Mouse (Mus musculus) cerebellum, postnatal 14 days (tissue): ENCODE measurements at regions not wholly inside any gene's neighbourhood (a gene's known extent, or its start where the extent isn't known, plus 50 kb on each side); places are given as distances from the start of the nearest gene placed in this dataset.

Source experiments
- DNase-seq, 2 experiments: peaks; one replicate each; pipeline ENCODE4 v3.0.0; 2021; ENCODE audit warnings: mixed read lengths in 2 of 2

DNA sequence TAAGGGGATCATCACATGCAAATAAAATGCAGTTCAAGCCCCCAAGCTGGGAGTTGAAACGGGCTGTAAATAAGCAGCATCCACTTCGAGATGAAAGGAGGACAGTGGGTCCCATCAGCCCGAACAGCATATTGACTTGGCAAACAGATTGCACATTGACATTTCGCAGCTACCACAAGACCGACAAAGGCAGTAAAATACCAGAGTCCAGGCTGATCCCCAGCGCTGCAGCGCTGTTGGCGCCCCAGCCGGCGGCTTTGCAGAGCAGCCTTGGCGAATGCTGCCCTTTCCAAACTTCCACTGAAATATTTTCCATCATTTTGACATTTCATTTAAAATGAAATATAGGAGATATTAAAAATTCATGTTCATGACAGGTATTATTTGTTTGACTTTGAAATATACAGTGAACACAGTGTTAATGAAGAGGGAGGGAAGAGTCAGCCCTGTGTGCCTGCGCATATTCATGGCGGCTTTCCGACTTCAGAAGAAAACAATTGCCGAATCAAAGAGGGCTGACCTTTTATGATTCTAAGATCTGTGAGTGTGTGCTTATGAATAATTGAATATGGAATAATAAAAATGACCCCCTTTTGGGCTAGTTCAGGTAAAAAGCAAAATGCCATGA is 98.4 kb downstream of the Sqor start:
- peak; percentile 6 to 13 for DNase-seq

- DNase-seq: peak; percentile 7 to 22
These were observed 98.9 kb downstream of the Sqor start for GRCm38 (mm10) chr2:122863971-122864348.

GRCm38 (mm10) chr2:122887111-122887510 is 122.1 kb downstream of the Sqor start:
- no peak for DNase-seq

DNA sequence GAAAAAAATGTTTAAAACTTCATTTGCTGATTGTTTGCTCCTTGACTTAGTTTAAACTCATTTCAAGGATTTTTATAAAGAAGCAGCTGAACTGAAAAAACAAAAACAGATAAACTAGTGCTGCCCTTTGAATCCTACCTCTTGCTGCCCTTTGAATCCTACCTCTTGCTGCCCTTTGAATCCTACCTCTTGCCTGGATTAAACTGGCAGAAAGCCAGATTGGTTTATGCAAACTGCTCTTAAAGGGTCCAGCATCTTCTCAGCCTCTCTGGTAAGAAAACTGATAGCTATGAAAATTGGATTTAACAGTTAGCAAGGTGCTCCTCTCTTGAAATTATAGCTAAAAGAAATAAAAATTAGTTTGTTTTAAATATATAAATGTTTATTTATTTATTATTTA is 122.5 kb downstream of the Sqor start:
- no peak for DNase-seq

- DNase-seq: no peak
These were observed 140.4 kb downstream of the Sqor start for GRCm38 (mm10) chr2:122905129-122906072.

- DNase-seq: peak; percentile 20 to 26
These were observed 151.7 kb downstream of the Sqor start for GRCm38 (mm10) chr2:122916772-122917171.

GRCm38 (mm10) chr2:122937922-122938321 is 172.9 kb downstream of the Sqor start:
- DNase-seq: peak; percentile 27 to 36

DNA sequence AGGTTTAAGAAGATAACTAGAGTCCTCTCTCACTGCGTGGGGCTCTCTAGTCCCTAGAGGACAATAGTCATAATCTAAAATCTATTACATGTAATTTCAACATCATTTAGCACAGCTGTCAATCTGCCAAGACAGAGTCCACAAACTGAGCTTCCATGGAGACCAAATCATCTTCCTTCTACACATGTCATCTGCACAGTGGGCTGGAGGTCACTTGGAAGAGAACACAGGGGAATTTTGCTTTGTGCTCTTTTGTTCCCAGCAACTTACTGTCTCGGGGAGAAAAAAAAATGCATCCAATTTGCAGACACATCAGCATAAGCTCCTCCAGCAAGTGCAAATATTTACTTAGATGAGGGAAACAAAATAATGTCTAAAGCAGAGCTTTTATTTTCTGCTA is 179.8 kb downstream of the Sqor start:
- DNase-seq: no peak

DNA sequence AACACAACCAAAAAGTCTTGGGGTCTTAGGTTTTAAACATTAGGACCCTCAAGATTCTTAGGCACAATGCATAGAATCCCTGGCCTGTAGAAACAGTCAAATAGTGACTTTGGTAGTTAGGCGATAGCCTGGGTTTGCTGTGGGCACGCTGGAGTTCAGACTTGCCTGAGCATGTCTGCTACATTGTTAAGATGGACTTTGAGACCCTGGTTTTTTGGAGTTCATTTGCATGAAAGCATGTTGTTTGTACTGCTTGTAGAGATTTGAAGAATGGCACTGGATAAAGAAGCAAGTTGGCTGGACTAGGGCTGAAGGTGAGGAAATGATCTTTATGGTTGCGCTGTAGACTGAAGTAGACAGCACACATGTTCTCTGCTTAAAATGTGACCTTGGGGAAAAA is 180.9 kb downstream of the Sqor start:
- DNase-seq: no peak

DNA sequence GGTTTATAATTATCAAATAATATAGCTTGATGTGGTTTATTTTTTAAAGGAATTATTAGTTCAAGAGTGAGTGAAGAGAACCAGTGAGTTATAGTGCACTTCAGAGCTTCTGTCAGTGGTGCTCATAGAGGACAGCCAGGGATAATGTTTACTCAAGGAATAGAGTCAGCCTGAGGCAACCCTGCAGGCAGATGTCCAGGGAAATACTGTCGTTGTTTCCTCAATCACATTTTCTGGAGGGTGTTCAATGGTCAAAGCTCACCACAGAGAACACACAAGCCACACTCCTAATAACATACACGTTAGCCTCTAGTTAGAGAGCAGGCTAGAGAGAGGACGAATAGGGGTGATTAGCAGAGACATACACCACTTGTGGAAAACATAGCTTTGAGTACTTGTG is 184.0 kb downstream of the Sqor start:
- DNase-seq: no peak

- no peak for DNase-seq
These were observed 196.7 kb downstream of the Sqor start for GRCm38 (mm10) chr2:122961701-122962100.

DNA sequence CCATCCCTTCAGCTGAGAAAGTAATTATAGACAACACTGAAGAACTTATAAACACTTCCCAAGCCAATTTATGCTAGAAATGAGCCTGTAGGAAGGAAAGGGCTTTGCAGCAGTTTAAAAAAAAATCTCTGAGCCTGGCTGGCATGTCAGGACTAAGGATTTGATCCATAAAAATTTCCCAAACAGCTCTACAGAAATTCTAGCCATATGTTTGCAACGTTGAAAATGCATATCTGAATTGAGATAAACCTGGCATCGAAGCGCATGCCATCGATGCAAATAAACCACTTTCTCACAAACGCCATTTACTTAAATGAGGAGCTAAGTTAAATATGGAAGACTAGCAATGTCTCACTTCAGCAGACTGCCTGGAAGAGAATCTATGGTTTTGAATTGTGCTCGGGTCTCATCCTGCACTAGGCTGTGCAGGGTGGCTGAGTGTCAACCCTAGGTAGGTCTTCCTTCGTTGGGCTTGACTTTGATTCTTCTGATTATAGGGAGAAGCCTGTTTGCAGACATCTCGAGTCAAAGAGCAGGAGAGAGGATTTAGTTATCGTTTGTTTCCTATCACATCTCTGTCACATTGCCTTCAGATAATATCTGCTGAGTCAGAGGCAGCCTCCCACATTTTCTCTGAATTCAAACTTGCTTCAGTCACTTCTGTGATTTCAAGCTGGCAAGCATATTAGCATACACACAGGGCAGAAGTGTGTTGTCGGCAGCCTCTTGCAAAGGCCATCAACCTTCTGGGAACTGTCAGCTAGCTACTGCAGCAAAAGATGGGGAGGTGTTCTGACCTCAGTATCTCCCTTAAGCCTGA is 204.0 kb downstream of the Sqor start:
- no peak for DNase-seq
